8 mouse cellular contexts compared by ENCODE assay signal in genomic region chr9:40805263-40805662, GRCm38 (mm10). TPM values are rescaled to one million over a fixed set of nuclear protein-coding genes. Genes with fewer than 3 reads are reported as not detected.
DNase-seq lines count a peak whose midpoint lies in the region; ATAC-seq lines count a peak whose summit lies in the region.

No protein-coding gene starts in this region.

- H3K9me3 ChIP-seq in midbrain, embryonic 12.5 days: no peaks in the 10 kb centered on the region

- peaks cover 43% of the 10 kb centered on the region for H3K36me3 ChIP-seq in midbrain, embryonic 12.5 days

- no peaks in the 10 kb centered on the region for H3K27me3 ChIP-seq in midbrain, embryonic 12.5 days

- 0 out of 2 replicates have a peak overlapping the region, but pooled peaks have one; percentile 75 for H3K27ac ChIP-seq in midbrain, embryonic 12.5 days (replicated peaks)

- intact Hi-C loops in left cerebral cortex, postnatal 14 days (cut with DNase I): loop anchor here (5.0 kb wide), 1 partner anchor 168 kb away; no protein-coding TSS in a partner anchor

- H3K4me3 ChIP-seq in midbrain, embryonic 12.5 days: peak overlapping the region; percentile 12; the same call in 1 of the 2 replicates

- H3K4me1 ChIP-seq in midbrain, embryonic 12.5 days: peaks cover 53% of the 10 kb centered on the region

- H3K4me2 ChIP-seq in midbrain, embryonic 12.5 days (replicated peaks): peak overlapping the region; percentile 28

- peak; percentile 90 for DNase-seq in CD4-positive, CD25-positive, alpha-beta regulatory T cell, adult 2 months (ENCODE audit: low read depth, low spot score)
- DNase-seq in cerebellum, adult 8-10 months: peak; percentile 70
- DNase-seq in induced T-regulatory cell, adult 2 months (ENCODE audit: low read depth): peak; percentile 92
- peak; percentile 83 to 90 for DNase-seq in left cerebral cortex, postnatal 14 days (ENCODE audit: low spot score in 2 of 2)
- DNase-seq in spleen, postnatal 14 days (ENCODE audit: low spot score in 2 of 2): peak; percentile 46 to 81

- H3K9ac ChIP-seq in midbrain, embryonic 12.5 days (replicated peaks): no peak overlapping the region

- ATAC-seq in CD4-positive, CD25-positive, alpha-beta regulatory T cell, adult 4 months: no peak
- ATAC-seq in frontal cortex, adult (ENCODE audit: low TSS enrichment): 0 out of 2 replicates have a peak, but pooled peaks have one; percentile 10
- no peak for ATAC-seq in midbrain, embryonic 12.5 days (ENCODE audit: low FRiP score, low read depth)

- WGBS in midbrain, embryonic 12.5 days: 23% methylated on average over 2 of the region's 2 CpGs

RNA-seq across cellular contexts. Expression of gene Hspa8, which starts 4.5 kb away (rescaled TPM):
- 1,000 to 10,000 TPM; 3,203 to 3,707 TPM for polyA plus RNA-seq in CD4-positive, CD25-positive, alpha-beta regulatory T cell, adult 4 months (2017; shearing (Covaris generic))
- total RNA-seq in left cerebral cortex, postnatal 14 days (2021): 1,000 to 10,000 TPM; 2,189 to 2,356 TPM
- 2,718 and 2,773 TPM in 2 replicates for polyA plus RNA-seq in midbrain, embryonic 12.5 days (2016; fragmentation: Nextera tagmentation; extraction: Ambion mirVana)
